Mouse (Mus musculus): Measurements from ENCODE around the gene Nup35. TPM values are rescaled to one million over a fixed set of nuclear protein-coding genes. Genes with fewer than 3 reads are reported as not detected.

Gene Nup35
- polyA plus RNA-seq (2017; shearing (Covaris generic)) = 22.6 TPM

DNA sequence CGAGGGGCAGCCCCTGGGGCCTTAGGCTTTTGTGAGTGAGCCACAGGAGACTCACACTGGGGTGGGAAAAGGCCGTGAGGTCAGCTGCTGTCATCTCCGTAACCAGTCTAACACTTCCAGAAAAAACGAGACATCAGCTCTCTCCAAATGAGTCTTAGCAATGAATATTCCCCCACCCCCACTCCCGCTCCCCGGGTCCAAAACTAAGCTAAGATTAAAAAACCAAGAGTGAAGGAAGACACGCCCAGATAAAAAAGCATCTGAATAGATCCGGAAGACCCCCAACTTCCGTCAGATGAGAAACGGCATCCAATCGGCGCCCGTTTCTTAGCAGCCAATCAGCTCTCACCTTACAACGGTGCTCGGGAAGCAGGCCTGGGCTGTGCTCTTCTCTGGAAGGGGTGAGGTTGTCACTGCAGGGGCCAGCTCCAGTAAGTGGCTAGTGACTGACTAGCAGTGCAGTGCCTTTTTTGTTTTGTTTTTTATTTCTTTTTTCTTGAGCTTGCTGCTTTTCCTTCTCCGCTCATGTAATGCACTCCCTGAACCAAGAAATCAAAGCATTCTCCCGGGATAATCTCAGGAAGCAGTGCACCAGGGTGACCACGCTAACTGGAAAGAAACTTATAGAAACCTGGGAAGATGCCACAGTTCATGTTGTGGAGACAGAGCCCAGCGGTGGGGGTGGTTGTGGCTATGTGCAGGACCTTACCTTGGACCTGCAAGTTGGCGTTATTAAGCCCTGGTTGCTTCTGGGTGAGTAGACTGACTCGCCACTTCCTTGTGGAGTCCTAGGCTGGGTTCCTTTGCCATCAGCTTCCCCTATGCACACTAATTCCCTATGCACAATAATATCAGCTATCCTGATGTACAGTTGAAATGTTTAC lies at the start of gene Nup35, which contains the start of gene Dusp19:
TSS of gene Nup35 (plus strand) at position 383 of the 884 bp plus-strand sequence.
TSS of gene Dusp19 (plus strand) at position 192 of the 884 bp plus-strand sequence.

DNA sequence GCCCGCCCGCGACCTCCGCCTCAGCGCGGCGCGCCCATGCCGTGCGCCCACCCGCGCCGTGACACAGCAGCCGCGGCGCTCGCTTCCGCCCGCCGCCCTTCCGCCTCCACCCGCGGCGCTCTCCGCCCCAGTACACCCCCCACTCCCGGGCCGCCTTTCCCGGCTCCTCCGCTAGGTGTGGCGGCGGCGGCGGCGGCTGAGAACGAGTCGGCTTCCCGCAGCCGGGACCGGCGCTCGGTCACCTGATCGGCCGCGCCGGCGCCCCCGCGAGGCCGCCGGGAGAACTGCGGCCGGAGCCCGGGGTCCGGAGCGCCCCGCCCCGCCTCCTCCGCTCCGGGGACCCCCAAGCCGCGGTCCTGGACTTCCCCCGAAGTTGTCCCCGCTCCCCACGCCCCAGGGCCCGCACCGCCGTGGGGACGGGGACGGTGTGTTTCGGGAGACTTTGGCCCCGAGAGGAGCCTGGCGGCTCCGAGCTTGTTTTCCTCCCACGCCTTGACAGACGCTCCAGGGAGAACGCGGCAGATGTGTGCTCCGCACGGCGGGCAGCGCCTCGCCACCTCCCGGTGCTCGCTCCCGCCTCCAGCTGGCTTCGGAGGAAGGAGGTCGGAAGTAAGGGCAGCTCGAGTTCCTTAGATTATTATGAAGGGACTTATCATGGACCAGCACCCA lies 35.9 kb upstream of the Nup35 start, which contains the start of gene Nckap1:
TSS of gene Nckap1 (minus strand) at position 338 of the 669 bp plus-strand sequence.

Other genes starting within 250 kb of the Nup35 start
- gene Frzb, start 169.6 kb upstream of the Nup35 start, polyA plus RNA-seq (2017; shearing (Covaris generic)) = not detected
- gene Nckap1, start 35.9 kb upstream of the Nup35 start, polyA plus RNA-seq (2017; shearing (Covaris generic)) = 21.4 TPM
- gene Dusp19, start 191 bp upstream of the Nup35 start, polyA plus RNA-seq (2017; shearing (Covaris generic)) = 6.2 TPM

All from effector memory CD4-positive, alpha-beta T cell, adult 5 months (primary cell).